Mouse (Mus musculus): ENCODE data around the gene Cep350.

The Cep350 gene

GRCm38 (mm10) chr1:155973068-155973718, at the start of gene Cep350:
Gene Cep350, minus strand, starts transcription at chr1:155973255.
- peak; percentile 96 for DNase-seq (ENCODE audit: low read depth, low spot score)

- DNase-seq (ENCODE audit: low read depth, low spot score) = no peak
These were observed 47.3 kb upstream of the Cep350 start for GRCm38 (mm10) chr1:156020402-156020801.

- no peak for DNase-seq (ENCODE audit: low read depth, low spot score)
These were observed 46.7 kb upstream of the Cep350 start for GRCm38 (mm10) chr1:156019800-156020199.

GRCm38 (mm10) chr1:156009003-156009402, 35.9 kb upstream of the Cep350 start:
- no peak for DNase-seq (ENCODE audit: low read depth, low spot score)

- no peak for DNase-seq (ENCODE audit: low read depth, low spot score)
These were observed 32.9 kb upstream of the Cep350 start for GRCm38 (mm10) chr1:156005906-156006305.

- DNase-seq (ENCODE audit: low read depth, low spot score) = no peak
These were observed 30.3 kb upstream of the Cep350 start for GRCm38 (mm10) chr1:156003201-156003935.

- DNase-seq (ENCODE audit: low read depth, low spot score) = no peak
These were observed 29.3 kb upstream of the Cep350 start for GRCm38 (mm10) chr1:156002366-156002765.

GRCm38 (mm10) chr1:155995612-155996011, 22.6 kb upstream of the Cep350 start:
- no peak for DNase-seq (ENCODE audit: low read depth, low spot score)

GRCm38 (mm10) chr1:155994524-155994923, 21.5 kb upstream of the Cep350 start:
- no peak for DNase-seq (ENCODE audit: low read depth, low spot score)

- DNase-seq (ENCODE audit: low read depth, low spot score) = no peak
These were observed 17.3 kb upstream of the Cep350 start for GRCm38 (mm10) chr1:155990391-155990790.

GRCm38 (mm10) chr1:155989387-155989786, 16.3 kb upstream of the Cep350 start:
- no peak for DNase-seq (ENCODE audit: low read depth, low spot score)

GRCm38 (mm10) chr1:155987625-155988024, 14.6 kb upstream of the Cep350 start:
- DNase-seq (ENCODE audit: low read depth, low spot score) = no peak

- peak; percentile 20 for DNase-seq (ENCODE audit: low read depth, low spot score)
These were observed 1.9 kb upstream of the Cep350 start for GRCm38 (mm10) chr1:155974931-155975330.

GRCm38 (mm10) chr1:155973719-155974379, 794 bp upstream of the Cep350 start:
- DNase-seq (ENCODE audit: low read depth, low spot score) = peak; percentile 32

GRCm38 (mm10) chr1:155972146-155973067, 648 bp downstream of the Cep350 start:
- DNase-seq (ENCODE audit: low read depth, low spot score) = peak; percentile 31

GRCm38 (mm10) chr1:155949170-155949569, 23.9 kb downstream of the Cep350 start:
- no peak for DNase-seq (ENCODE audit: low read depth, low spot score)

GRCm38 (mm10) chr1:155944361-155944760, 28.7 kb downstream of the Cep350 start:
- DNase-seq (ENCODE audit: low read depth, low spot score) = no peak

- no peak for DNase-seq (ENCODE audit: low read depth, low spot score)
These were observed 35.6 kb downstream of the Cep350 start for GRCm38 (mm10) chr1:155937416-155937815.

- DNase-seq (ENCODE audit: low read depth, low spot score) = no peak
These were observed 38.4 kb downstream of the Cep350 start for GRCm38 (mm10) chr1:155934702-155935101.

GRCm38 (mm10) chr1:155903561-155903960, 69.5 kb downstream of the Cep350 start:
- no peak for DNase-seq (ENCODE audit: low read depth, low spot score)

- no peak for DNase-seq (ENCODE audit: low read depth, low spot score)
These were observed 71.7 kb downstream of the Cep350 start for GRCm38 (mm10) chr1:155901348-155901747.
